Mouse (Mus musculus): ENCODE results near the gene Gm20388.

DNA sequence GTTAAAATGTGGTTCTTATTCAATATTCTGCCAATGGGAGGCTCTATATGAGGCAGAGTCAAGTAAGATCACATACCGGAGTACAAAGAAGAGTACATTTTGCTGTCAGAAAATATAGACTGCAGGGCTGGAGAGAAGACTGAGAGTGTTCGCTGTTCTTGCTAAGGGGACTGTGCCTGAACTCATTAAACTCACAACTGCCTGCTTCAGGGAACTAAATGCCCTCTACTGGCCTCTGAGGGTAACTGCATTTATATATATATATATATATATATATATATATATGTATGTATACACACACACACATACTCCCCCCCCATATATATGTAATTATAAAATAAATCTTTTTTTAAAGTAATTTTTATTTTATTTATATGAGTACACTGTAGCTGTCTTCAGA, 4056.3 kb downstream of the Gm20388 start:
- TF ChIP-seq CTCF (IDR thresholded peaks at IDR 0.05; ENCODE audit: borderline replicate concordance, insufficient read depth, low read depth, low read length) (no peak), POLR2A (IDR thresholded peaks at IDR 0.05; ENCODE audit: borderline replicate concordance, insufficient read depth, low read length) (no peak)
